Mouse (Mus musculus): ENCODE results near the gene Il12a.

DNA sequence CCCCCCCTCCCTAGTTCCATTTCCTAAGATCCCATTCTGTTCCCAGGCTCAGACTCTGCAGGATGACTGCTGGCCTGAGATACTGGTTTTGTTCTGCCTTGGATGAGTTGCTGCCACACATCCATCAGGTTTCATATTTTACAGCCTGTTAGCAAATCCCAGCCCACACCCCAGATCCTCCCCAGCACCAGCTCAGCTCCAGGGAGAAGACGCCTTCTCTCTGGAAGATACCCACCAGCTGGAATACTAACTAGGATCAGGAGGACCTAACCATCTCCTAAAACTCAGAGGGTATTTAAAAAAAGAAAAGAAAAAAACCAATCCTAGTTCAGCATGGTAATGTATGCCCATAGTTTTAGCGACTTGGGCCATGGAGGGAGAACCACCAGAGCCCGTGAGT lies 40.2 kb upstream of the Il12a start:
- TF ChIP-seq CTCF (IDR thresholded peaks at IDR 0.05; ENCODE audit: control insufficient read depth, insufficient read depth, insufficient read length) (no peak), USF1 (IDR thresholded peaks at IDR 0.05; ENCODE audit: low read depth) (no peak), MYOG (IDR thresholded peaks at IDR 0.05; ENCODE audit: control insufficient read depth, extremely low read depth, insufficient read length) (no peak), MYOD1 (IDR thresholded peaks at IDR 0.05; ENCODE audit: control insufficient read depth, insufficient read length, low read depth) (no peak)

All from C2C12 (cell line).